In the genomic region with DNA sequence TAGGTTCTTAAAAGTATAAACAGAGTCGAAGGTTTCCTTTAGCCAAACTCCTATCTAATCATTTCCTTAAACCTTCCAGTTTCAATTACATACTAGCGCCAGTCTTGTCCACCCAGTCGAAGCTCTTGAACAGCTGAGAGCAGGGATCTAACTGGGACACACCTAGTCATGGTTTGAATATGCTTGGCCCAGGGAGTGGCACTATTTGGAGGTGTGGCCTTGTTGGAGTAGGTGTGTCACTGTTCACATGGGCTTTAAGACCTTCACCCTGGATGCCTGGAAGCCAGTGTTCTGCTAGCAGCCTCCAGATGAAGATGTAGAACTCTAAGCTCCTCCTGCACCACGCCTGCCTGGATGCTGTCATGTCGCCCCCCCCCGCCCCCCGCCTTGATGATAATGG, we compare ENCODE assay signal across 20 mouse cellular contexts.
A peak's percentile ranks its signal among the peaks of the same experiment; 100 is the strongest.
DNase-seq lines count a peak whose midpoint lies in the region; ATAC-seq lines count a peak whose summit lies in the region.
"Had no signal": no experiment of that assay in that cellular context is flagged by ENCODE, and none has a peak within 500 bp of the region (broad histone marks: within the 10 kb centered on the region; RNA-seq: fewer than 3 reads in every experiment).

No protein-coding gene starts in this region.

- H3K36me3 ChIP-seq in intestine, embryonic 16.5 days (ENCODE audit: control insufficient read depth, insufficient read depth, low read length): no peaks in the 10 kb centered on the region
- no peaks in the 10 kb centered on the region for H3K36me3 ChIP-seq in stomach, embryonic 16.5 days (ENCODE audit: control insufficient read depth, insufficient read depth, low read length)
- H3K36me3 ChIP-seq: G1E had no signal

- no peak overlapping the region for H3K4me3 ChIP-seq in intestine, embryonic 16.5 days (ENCODE audit: low read length)
- H3K4me3 ChIP-seq in stomach, embryonic 16.5 days (replicated peaks; ENCODE audit: low read length): no peak overlapping the region
- H3K4me3 ChIP-seq: embryonic facial prominence, embryonic 10.5 days; forebrain, embryonic 13.5 days; gastrocnemius, adult 2 months; heart, embryonic 12.5 days; hindbrain, embryonic 10.5 days had no signal

- no peak overlapping the region for H3K4me2 ChIP-seq in intestine, embryonic 16.5 days (ENCODE audit: low read depth, low read length)
- H3K4me2 ChIP-seq in stomach, embryonic 16.5 days (ENCODE audit: low read depth, low read length): no peak overlapping the region
- H3K4me2 ChIP-seq: forebrain, embryonic 13.5 days; heart, embryonic 12.5 days had no signal

- H3K9me3 ChIP-seq in intestine, embryonic 16.5 days (ENCODE audit: control insufficient read depth, low read length): no peaks in the 10 kb centered on the region
- H3K9me3 ChIP-seq in stomach, embryonic 16.5 days (replicated peaks; ENCODE audit: control insufficient read depth, low read length): no peaks in the 10 kb centered on the region
- H3K9me3 ChIP-seq: embryonic facial prominence, embryonic 10.5 days; forebrain, embryonic 13.5 days; G1E; heart, embryonic 12.5 days; hindbrain, embryonic 10.5 days had no signal

- H3K27ac ChIP-seq in intestine, embryonic 16.5 days (ENCODE audit: low read length): no peak overlapping the region
- no peak overlapping the region for H3K27ac ChIP-seq in stomach, embryonic 16.5 days (ENCODE audit: low read length)
- H3K27ac ChIP-seq: forebrain, embryonic 13.5 days; gastrocnemius, adult 2 months; hindbrain, embryonic 10.5 days had no signal

- H3K9ac ChIP-seq in intestine, embryonic 16.5 days (ENCODE audit: low read depth, low read length): no peak overlapping the region
- no peak overlapping the region for H3K9ac ChIP-seq in stomach, embryonic 16.5 days (ENCODE audit: low read length)
- H3K9ac ChIP-seq: forebrain, embryonic 13.5 days; heart, embryonic 12.5 days had no signal

- peak; percentile 17 for DNase-seq in ES-CJ7 (ENCODE audit: low read depth, low spot score)
- DNase-seq in R1 (ENCODE audit: low read depth, low spot score): peak; percentile 37
- no peak for DNase-seq in adrenal gland, postnatal 10 days
- no peak for DNase-seq in thymus, postnatal 36 days
- no peak for DNase-seq in kidney, adult 18-20 months
- DNase-seq: adrenal gland, postnatal 25 days; cerebellum, adult 18-20 months; cerebellum, adult 9-11 months; cerebellum, postnatal 36 days; gastrocnemius, adult 2 months; gastrocnemius, postnatal 25 days had no signal

- whole genome bisulfite sequencing in intestine, embryonic 16.5 days: 82% methylated on average over 7 of the region's 7 CpGs
- WGBS in stomach, embryonic 16.5 days: 76% methylated on average over 7 of the region's 7 CpGs

- peak; percentile 83 for ATAC-seq in intestine, embryonic 16.5 days
- ATAC-seq in stomach, embryonic 16.5 days (ENCODE audit: insufficient read depth, low FRiP score): peak; percentile 87
- ATAC-seq: activated CD4-positive, CD25-positive, alpha-beta regulatory T cell, adult 4 months; forebrain, embryonic 13.5 days; hindbrain, embryonic 16.5 days had no signal

- no peaks in the 10 kb centered on the region for H3K27me3 ChIP-seq in intestine, embryonic 16.5 days (replicated peaks; ENCODE audit: control insufficient read depth, insufficient read depth, low read length)
- H3K27me3 ChIP-seq in stomach, embryonic 16.5 days (ENCODE audit: control insufficient read depth, insufficient read depth, low read length): no peaks in the 10 kb centered on the region
- H3K27me3 ChIP-seq: forebrain, embryonic 13.5 days; heart, embryonic 12.5 days had no signal

- peaks cover 5% of the 10 kb centered on the region; the same call in 1 of the 2 replicates for H3K4me1 ChIP-seq in intestine, embryonic 16.5 days (ENCODE audit: control insufficient read depth, insufficient read depth, low read length)
- peaks cover 4% of the 10 kb centered on the region; the same call in 1 of the 2 replicates for H3K4me1 ChIP-seq in stomach, embryonic 16.5 days (ENCODE audit: control insufficient read depth, insufficient read depth, low read length)

Comparison
In these comparisons a context has a peak if more than half of its experiments do, and no peak if none do; other contexts are left out.
1. DNase-seq: peak in ES-CJ7 (single experiment) and R1 (single experiment); none in adrenal gland, postnatal 10 days (single experiment), thymus, postnatal 36 days (0 of 2) and kidney, adult 18-20 months (single experiment).